Mouse (Mus musculus): ENCODE results near the gene Erc2.

- no peak for TF ChIP-seq CTCF (conservative IDR thresholded peaks at IDR 0.05; ENCODE audit: low read length)
- no peak for TF ChIP-seq POU5F1 (IDR thresholded peaks at IDR 0.05; ENCODE audit: borderline replicate concordance, low read length)
- no peak for TF ChIP-seq NANOG (IDR thresholded peaks at IDR 0.05; ENCODE audit: borderline replicate concordance, low read length)
Observed at GRCm38 (mm10) chr14:27956801-27957200, 334.6 kb downstream of the Erc2 start.

Measured in E14TG2a.4 (cell line).